In the genomic region with DNA sequence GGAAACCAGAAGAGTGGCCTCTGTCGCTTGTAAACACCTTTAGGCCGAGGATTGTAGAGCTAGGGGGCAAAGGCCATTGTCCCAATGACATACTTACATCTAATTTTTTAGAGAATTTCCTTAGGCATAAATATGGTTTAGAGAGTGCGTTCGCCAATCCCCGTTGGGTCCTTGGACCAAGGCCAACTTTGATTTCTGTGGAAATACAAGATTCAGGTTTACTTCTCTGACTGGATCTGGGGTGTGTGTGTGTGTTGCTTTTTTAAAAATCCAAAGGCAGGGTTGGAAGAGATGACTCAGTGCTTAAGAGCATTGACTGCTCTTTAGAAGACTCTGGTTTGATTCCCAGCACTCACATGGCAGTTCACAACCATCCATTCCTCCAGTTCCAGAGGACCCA, we compare ENCODE assay signal across 10 mouse cellular contexts.
DNase-seq lines count a peak whose midpoint lies in the region; ATAC-seq lines count a peak whose summit lies in the region.
"Had no signal": no experiment of that assay in that cellular context is flagged by ENCODE, and none has a peak within 500 bp of the region (broad histone marks: within the 10 kb centered on the region; RNA-seq: fewer than 3 reads in every experiment).

No protein-coding gene starts in this region.

- peak overlapping the region; percentile 74; the same call in 1 of the 2 replicates for H3K4me3 ChIP-seq in heart, embryonic 11.5 days (ENCODE audit: low read depth, low read length)
- no peak overlapping the region for H3K4me3 ChIP-seq in midbrain, embryonic 13.5 days (replicated peaks)
- no peak overlapping the region for H3K4me3 ChIP-seq in midbrain, embryonic 10.5 days
- 0 out of 2 replicates have a peak overlapping the region, but pooled peaks have one; percentile 98 for H3K4me3 ChIP-seq in hindbrain, embryonic 14.5 days (replicated peaks; ENCODE audit: low read length)
- H3K4me3 ChIP-seq in neural tube, embryonic 15.5 days (replicated peaks) = peak overlapping the region; percentile 68

- no peak overlapping the region for H3K9ac ChIP-seq in heart, embryonic 11.5 days (ENCODE audit: low read depth, low read length)
- H3K9ac ChIP-seq in midbrain, embryonic 13.5 days (replicated peaks) = no peak overlapping the region
- H3K9ac ChIP-seq in hindbrain, embryonic 14.5 days = no peak overlapping the region
- H3K9ac ChIP-seq in neural tube, embryonic 15.5 days (replicated peaks) = no peak overlapping the region

- WGBS in heart, embryonic 11.5 days (ENCODE audit: insufficient replicate concordance) = 84% methylated on average over 5 of the region's 5 CpGs
- WGBS in midbrain, embryonic 13.5 days = 81% methylated on average over 5 of the region's 5 CpGs
- WGBS in midbrain, embryonic 10.5 days = 86% methylated on average over 5 of the region's 5 CpGs
- WGBS in hindbrain, embryonic 14.5 days = 72% methylated on average over 5 of the region's 5 CpGs
- 71% methylated on average over 5 of the region's 5 CpGs for WGBS in neural tube, embryonic 15.5 days

- no peak for ATAC-seq in heart, embryonic 11.5 days (replicated peaks; ENCODE audit: insufficient number of reproducible peaks, low FRiP score, low TSS enrichment)
- no peak for ATAC-seq in midbrain, embryonic 13.5 days
- no peak for ATAC-seq in hindbrain, embryonic 14.5 days (ENCODE audit: low FRiP score)
- ATAC-seq in neural tube, embryonic 15.5 days (ENCODE audit: low FRiP score) = no peak

- DNase-seq in heart, postnatal 14 days = no peak
- DNase-seq in midbrain, embryonic 10.5 days (ENCODE audit: low spot score) = no peak
- no peak for DNase-seq in hindbrain, embryonic 14.5 days (ENCODE audit: low spot score)
- DNase-seq in left cerebral cortex, postnatal 25 days (ENCODE audit: low spot score in 2 of 2) = no peak
- no peak for DNase-seq in left cerebral cortex, postnatal 36 days (ENCODE audit: low spot score in 2 of 2)
- DNase-seq: gastrocnemius, postnatal 10 days had no signal

- H3K4me1 ChIP-seq in heart, embryonic 11.5 days (ENCODE audit: control insufficient read depth, insufficient read depth, low read length) = peaks cover 5% of the 10 kb centered on the region
- peaks cover 17% of the 10 kb centered on the region for H3K4me1 ChIP-seq in midbrain, embryonic 13.5 days (replicated peaks)
- peaks cover 19% of the 10 kb centered on the region for H3K4me1 ChIP-seq in midbrain, embryonic 10.5 days
- H3K4me1 ChIP-seq in hindbrain, embryonic 14.5 days (replicated peaks; ENCODE audit: control insufficient read depth, insufficient read depth, low read length) = peaks cover 11% of the 10 kb centered on the region; the same call in 1 of the 2 replicates
- peaks cover 18% of the 10 kb centered on the region for H3K4me1 ChIP-seq in neural tube, embryonic 15.5 days

- no peak overlapping the region for H3K27ac ChIP-seq in heart, embryonic 11.5 days (ENCODE audit: low read depth, low read length)
- H3K27ac ChIP-seq in midbrain, embryonic 13.5 days = no peak overlapping the region
- no peak overlapping the region for H3K27ac ChIP-seq in midbrain, embryonic 10.5 days (replicated peaks)
- no peak overlapping the region for H3K27ac ChIP-seq in hindbrain, embryonic 14.5 days
- no peak overlapping the region; the same call in 1 of the 2 replicates for H3K27ac ChIP-seq in neural tube, embryonic 15.5 days (replicated peaks)
- H3K27ac ChIP-seq: kidney, postnatal 0 days had no signal

- no peaks in the 10 kb centered on the region; the same call in 1 of the 2 replicates for H3K36me3 ChIP-seq in heart, embryonic 11.5 days (ENCODE audit: control insufficient read depth, insufficient read depth, low read length)
- no peaks in the 10 kb centered on the region for H3K36me3 ChIP-seq in midbrain, embryonic 13.5 days
- H3K36me3 ChIP-seq in midbrain, embryonic 10.5 days = no peaks in the 10 kb centered on the region
- H3K36me3 ChIP-seq in hindbrain, embryonic 14.5 days (replicated peaks; ENCODE audit: control insufficient read depth, insufficient read depth) = no peaks in the 10 kb centered on the region
- no peaks in the 10 kb centered on the region for H3K36me3 ChIP-seq in neural tube, embryonic 15.5 days

- H3K9me3 ChIP-seq in heart, embryonic 11.5 days (replicated peaks; ENCODE audit: control insufficient read depth, low read length) = no peaks in the 10 kb centered on the region
- no peaks in the 10 kb centered on the region for H3K9me3 ChIP-seq in midbrain, embryonic 13.5 days
- no peaks in the 10 kb centered on the region for H3K9me3 ChIP-seq in midbrain, embryonic 10.5 days (replicated peaks)
- H3K9me3 ChIP-seq in hindbrain, embryonic 14.5 days (ENCODE audit: control insufficient read depth, low read length) = no peaks in the 10 kb centered on the region
- no peaks in the 10 kb centered on the region for H3K9me3 ChIP-seq in neural tube, embryonic 15.5 days (replicated peaks)

- H3K27me3 ChIP-seq in heart, embryonic 11.5 days (ENCODE audit: control insufficient read depth, insufficient read depth, low read length) = no peaks in the 10 kb centered on the region
- H3K27me3 ChIP-seq in midbrain, embryonic 13.5 days = no peaks in the 10 kb centered on the region
- peaks cover 37% of the 10 kb centered on the region for H3K27me3 ChIP-seq in midbrain, embryonic 10.5 days (ENCODE audit: low read depth, poor library complexity, severe bottlenecking)
- no peaks in the 10 kb centered on the region for H3K27me3 ChIP-seq in hindbrain, embryonic 14.5 days (ENCODE audit: control insufficient read depth, insufficient read depth, low read length)
- H3K27me3 ChIP-seq in neural tube, embryonic 15.5 days (replicated peaks) = no peaks in the 10 kb centered on the region

- intact Hi-C loops in heart, postnatal 14 days (cut with DNase I) = loop anchor here (10.0 kb wide), 2 partner anchors 106 to 186 kb away; no protein-coding TSS in a partner anchor
- intact Hi-C loops in left cerebral cortex, postnatal 25 days (cut with DNase I) = loop anchor here (5.0 kb wide), 1 partner anchor 49 kb away; no protein-coding TSS in a partner anchor
- intact Hi-C loops in left cerebral cortex, postnatal 36 days (cut with DNase I) = no loop called here

- H3K4me2 ChIP-seq in heart, embryonic 11.5 days = peak overlapping the region; percentile 76
- H3K4me2 ChIP-seq in midbrain, embryonic 13.5 days (replicated peaks) = peak overlapping the region; percentile 91; the same call in 1 of the 2 replicates
- H3K4me2 ChIP-seq in hindbrain, embryonic 14.5 days (replicated peaks) = peak overlapping the region; percentile 84
- peak overlapping the region; percentile 90 for H3K4me2 ChIP-seq in neural tube, embryonic 15.5 days

Comparison
In these comparisons a context has a peak if more than half of its experiments do, and no peak if none do; other contexts are left out.
1. H3K4me3 ChIP-seq: peak in heart, embryonic 11.5 days (single experiment), hindbrain, embryonic 14.5 days (single experiment) and neural tube, embryonic 15.5 days (single experiment); none in midbrain, embryonic 13.5 days (single experiment) and midbrain, embryonic 10.5 days (single experiment).
2. Peak in every context shown above with its lines, with median percentiles within 50 percentile points of each other: H3K4me2 ChIP-seq.